In genomic region chr15:74412261-74412660, GRCm38 (mm10) we compare ENCODE assay signal across 21 mouse cellular contexts.
DNase-seq lines count a peak whose midpoint lies in the region; ATAC-seq and TF ChIP-seq lines count a peak whose summit lies in the region.
"Had no signal": no experiment of that assay in that cellular context is flagged by ENCODE, and none has a peak within 500 bp of the region (broad histone marks: within the 10 kb centered on the region; RNA-seq: fewer than 3 reads in every experiment).

No protein-coding gene starts in this region.

- no peak overlapping the region for H3K4me2 ChIP-seq in forebrain, embryonic 14.5 days (ENCODE audit: low read length)
- H3K4me2 ChIP-seq in forebrain, postnatal 0 days (ENCODE audit: low read depth), result no peak overlapping the region
- H3K4me2 ChIP-seq: heart, embryonic 12.5 days; heart, embryonic 15.5 days; hindbrain, embryonic 14.5 days had no signal

- no peaks in the 10 kb centered on the region for H3K27me3 ChIP-seq in forebrain, embryonic 14.5 days (replicated peaks; ENCODE audit: control insufficient read depth, insufficient read depth, low read length)
- no peaks in the 10 kb centered on the region for H3K27me3 ChIP-seq in forebrain, postnatal 0 days (ENCODE audit: insufficient read depth, low read length)
- H3K27me3 ChIP-seq in kidney, adult 2 months (replicated peaks; ENCODE audit: control insufficient read depth, insufficient read depth, low read length), result no peaks in the 10 kb centered on the region

- peaks cover 16% of the 10 kb centered on the region for H3K4me1 ChIP-seq in forebrain, embryonic 14.5 days (ENCODE audit: control insufficient read depth, insufficient read depth, low read length)
- peaks cover 14% of the 10 kb centered on the region for H3K4me1 ChIP-seq in forebrain, postnatal 0 days (ENCODE audit: insufficient read depth)
- H3K4me1 ChIP-seq in kidney, adult 2 months (ENCODE audit: control insufficient read depth, insufficient read depth, low read length), result no peaks in the 10 kb centered on the region
- H3K4me1 ChIP-seq: heart, embryonic 15.5 days had no signal

- no peak overlapping the region for H3K9ac ChIP-seq in forebrain, embryonic 14.5 days (ENCODE audit: low read length)
- no peak overlapping the region for H3K9ac ChIP-seq in forebrain, postnatal 0 days
- H3K9ac ChIP-seq: heart, embryonic 12.5 days; heart, embryonic 15.5 days; hindbrain, embryonic 14.5 days had no signal

- H3K36me3 ChIP-seq in forebrain, embryonic 14.5 days (ENCODE audit: control insufficient read depth, insufficient read depth, low read length), result no peaks in the 10 kb centered on the region
- no peaks in the 10 kb centered on the region for H3K36me3 ChIP-seq in forebrain, postnatal 0 days (ENCODE audit: insufficient read depth)
- no peaks in the 10 kb centered on the region for H3K36me3 ChIP-seq in kidney, adult 2 months (ENCODE audit: control insufficient read depth, insufficient read depth, low read length)
- H3K36me3 ChIP-seq: heart, embryonic 12.5 days; heart, embryonic 15.5 days had no signal

- H3K4me3 ChIP-seq in forebrain, embryonic 14.5 days (ENCODE audit: low read depth, low read length), result no peak overlapping the region
- H3K4me3 ChIP-seq in forebrain, postnatal 0 days (ENCODE audit: low read depth, low read length), result no peak overlapping the region
- no peak overlapping the region for H3K4me3 ChIP-seq in kidney, adult 2 months (ENCODE audit: insufficient read depth, low read depth, low read length)
- H3K4me3 ChIP-seq: heart, embryonic 12.5 days; heart, embryonic 15.5 days had no signal

- 83% methylated on average over 3 of the region's 3 CpGs for WGBS in forebrain, embryonic 14.5 days
- 82% methylated on average over 3 of the region's 3 CpGs for WGBS in forebrain, postnatal 0 days
- 81% methylated on average over 3 of the region's 3 CpGs for WGBS in kidney, adult 2 months

- H3K9me3 ChIP-seq in forebrain, embryonic 14.5 days (replicated peaks; ENCODE audit: control insufficient read depth, low read length), result no peaks in the 10 kb centered on the region
- no peaks in the 10 kb centered on the region for H3K9me3 ChIP-seq in forebrain, postnatal 0 days (ENCODE audit: low read length)
- H3K9me3 ChIP-seq: heart, embryonic 12.5 days; heart, embryonic 15.5 days had no signal

- H3K27ac ChIP-seq in forebrain, embryonic 14.5 days (ENCODE audit: low read depth, low read length), result no peak overlapping the region
- H3K27ac ChIP-seq in forebrain, postnatal 0 days (ENCODE audit: low read depth, low read length), result no peak overlapping the region
- no peak overlapping the region for H3K27ac ChIP-seq in kidney, adult 2 months (ENCODE audit: insufficient read depth, low read depth, low read length)
- H3K27ac ChIP-seq: heart, embryonic 15.5 days; hindbrain, embryonic 14.5 days; hindbrain, postnatal 0 days had no signal

- no peak for TF ChIP-seq CTCF in forebrain, postnatal 0 days (IDR thresholded peaks at IDR 0.05; ENCODE audit: low read depth)
- no peak for TF ChIP-seq CTCF in kidney, adult 2 months (conservative IDR thresholded peaks at IDR 0.05; ENCODE audit: insufficient read depth, insufficient read length, low read depth, low read length)

- TF ChIP-seq POLR2A in kidney, adult 2 months (IDR thresholded peaks at IDR 0.05; ENCODE audit: low read depth, low read length), result no peak

- DNase-seq in cerebellum, postnatal 4 days (ENCODE audit: low spot score in 2 of 2), result no peak
- peak; percentile 4 for DNase-seq in forebrain, embryonic 14.5 days (ENCODE audit: low spot score)
- no peak for DNase-seq in forebrain, postnatal 0 days
- peak; percentile 37 for DNase-seq in cerebellum, adult 9-11 months
- DNase-seq in kidney, adult 2 months, result no peak
- no peak for DNase-seq in frontal cortex, postnatal 14 days (ENCODE audit: low spot score in 2 of 2)
- DNase-seq: adrenal gland, adult 8-10 months; adrenal gland, postnatal 25 days; gastrocnemius, postnatal 25 days; heart, adult 18-20 months; heart, postnatal 10 days; heart, postnatal 4 days; kidney, adult 18-20 months had no signal

- ATAC-seq in cerebellum, adult (ENCODE audit: insufficient number of reproducible peaks, low FRiP score, low TSS enrichment), result peak; percentile 57
- ATAC-seq in forebrain, embryonic 14.5 days, result no peak
- ATAC-seq in forebrain, postnatal 0 days, result no peak
- ATAC-seq: activated CD4-positive, CD25-positive, alpha-beta regulatory T cell, adult 4 months; hindbrain, postnatal 0 days; inflammation-experienced regulatory T-cells, adult 6 months; intestine, embryonic 16.5 days had no signal

Comparison
In these comparisons a context has a peak if more than half of its experiments do, and no peak if none do; other contexts are left out.
1. DNase-seq: peak in forebrain, embryonic 14.5 days (single experiment) and cerebellum, adult 9-11 months (single experiment); none in cerebellum, postnatal 4 days (0 of 2), forebrain, postnatal 0 days (single experiment), kidney, adult 2 months (single experiment) and frontal cortex, postnatal 14 days (0 of 2).